Mouse (Mus musculus): ENCODE results near the gene Psors1c2.

The Psors1c2 gene

DNA sequence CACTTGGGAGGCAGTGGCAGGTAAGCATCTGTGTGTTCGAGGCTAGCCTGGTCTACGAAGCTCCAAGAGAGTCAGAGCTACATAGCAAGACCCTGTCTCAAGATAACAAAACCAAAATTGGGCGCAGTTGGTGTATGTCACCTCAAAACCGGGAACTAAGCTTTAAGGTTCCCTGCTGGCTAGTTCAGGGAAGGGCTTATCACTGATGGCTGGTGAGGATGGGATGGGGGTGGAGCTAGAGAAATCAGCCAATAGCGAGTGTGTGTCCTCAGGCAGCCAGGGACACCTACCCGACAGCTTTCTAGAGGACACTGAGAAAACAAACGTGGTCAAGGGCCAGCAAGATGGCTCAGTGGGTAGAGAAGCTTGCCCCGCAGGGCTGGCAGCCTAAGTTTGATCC, 25.2 kb downstream of the Psors1c2 start:
- DNase-seq (ENCODE audit: low spot score) = no peak

DNA sequence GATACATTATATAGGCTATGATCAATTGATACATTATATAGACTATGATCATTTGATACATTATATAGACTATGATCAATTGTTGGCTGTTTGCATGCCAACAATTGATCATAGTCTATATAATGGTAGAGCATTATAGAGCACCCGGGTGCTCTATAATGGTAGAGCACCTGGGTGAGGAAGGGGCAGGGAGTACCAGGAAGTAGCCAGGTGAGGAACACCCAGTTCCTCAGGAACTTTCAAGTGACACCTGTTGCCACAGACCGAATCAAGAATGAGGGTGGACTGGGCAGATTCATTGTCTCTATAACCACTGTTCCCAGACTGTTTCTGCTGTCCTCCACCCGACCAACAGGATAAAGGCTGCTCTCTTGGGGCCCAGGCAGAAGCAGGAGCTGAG, 34.1 kb downstream of the Psors1c2 start, which contains the start of gene 2300002M23Rik:
Gene 2300002M23Rik, plus strand, starts transcription at position 301 of the 400 bp plus-strand sequence.
- no peak for DNase-seq (ENCODE audit: low spot score)

DNA sequence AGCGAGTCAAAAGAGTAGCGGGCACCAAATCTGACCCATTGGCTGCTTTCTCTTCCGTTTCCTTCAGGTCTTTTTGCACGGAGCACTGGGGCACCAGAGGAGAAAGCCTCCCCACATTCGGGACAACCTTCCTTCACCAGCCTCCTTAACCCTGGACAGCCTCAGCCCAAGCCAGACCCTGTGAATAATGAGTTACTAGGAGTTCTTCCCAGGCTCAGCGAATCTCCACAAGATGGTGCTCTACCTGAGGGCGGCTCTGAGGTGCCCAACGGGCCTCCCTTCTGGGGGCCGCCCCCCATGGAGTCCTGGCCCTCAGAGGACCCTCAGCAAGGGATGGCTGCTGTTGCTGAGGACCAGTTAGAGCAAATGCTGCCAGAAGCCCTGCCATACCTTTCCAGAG, 34.8 kb downstream of the Psors1c2 start:
- no peak for DNase-seq (ENCODE audit: low spot score)

DNA sequence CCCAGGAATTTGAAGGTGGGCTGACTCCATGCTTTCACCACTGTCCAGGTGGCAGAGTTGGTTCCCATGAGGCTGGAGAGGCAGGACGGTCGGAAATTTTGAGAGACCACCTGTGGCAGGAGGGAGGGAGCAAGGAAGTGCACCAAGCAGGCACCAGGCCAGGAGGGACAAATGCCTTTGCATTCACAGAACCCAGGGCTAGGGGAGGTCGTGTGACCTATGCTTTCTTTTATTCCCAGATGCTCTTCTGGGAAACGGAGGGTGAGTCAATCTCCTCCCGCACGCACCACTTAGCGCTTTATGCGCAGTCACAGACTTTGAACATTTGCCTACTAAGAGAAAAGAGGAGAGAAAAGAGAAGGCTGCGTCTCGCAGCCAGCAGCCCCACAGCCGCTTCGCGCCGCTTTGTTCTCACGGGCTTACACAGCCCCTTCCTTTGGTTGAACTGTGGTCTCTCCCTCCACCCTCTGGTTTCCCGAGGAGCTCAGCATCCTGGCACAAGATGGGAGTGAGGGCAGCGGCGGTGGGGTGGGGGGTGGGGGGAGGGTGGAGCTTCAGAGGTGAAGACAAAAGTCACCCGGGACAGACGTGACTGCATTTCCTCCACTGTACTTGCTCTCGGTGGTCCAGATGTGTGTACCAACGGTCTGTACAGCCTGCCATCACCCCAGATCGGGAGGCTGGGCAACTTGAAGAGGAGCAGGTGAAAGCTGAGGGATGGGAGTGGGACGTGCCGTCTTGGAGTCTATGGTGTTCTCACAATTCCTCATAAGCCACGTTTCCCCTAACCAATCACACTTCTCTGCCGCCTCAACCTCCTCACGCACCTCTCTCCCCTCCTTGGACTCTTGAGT, 36.3 kb downstream of the Psors1c2 start:
- DNase-seq (ENCODE audit: low spot score) = no peak

DNA sequence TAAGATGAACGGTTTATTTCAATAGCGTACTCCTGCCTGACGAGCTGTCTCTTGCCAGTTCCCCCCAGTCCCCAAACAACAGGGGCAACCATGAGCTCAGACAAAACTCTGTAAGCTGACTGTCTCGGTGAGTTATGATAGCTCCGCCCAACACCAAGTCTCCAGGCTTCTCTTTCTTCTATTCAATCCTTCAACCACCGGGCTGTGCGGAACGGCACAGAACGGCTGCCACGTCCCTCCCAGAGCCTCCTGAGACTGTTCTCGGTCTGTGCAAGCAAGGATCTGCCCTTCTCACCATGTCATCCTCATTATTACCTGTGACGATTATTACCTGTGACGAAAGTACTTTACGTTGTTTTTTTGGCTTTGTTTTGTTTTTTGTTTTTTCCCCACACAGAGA, 37.8 kb downstream of the Psors1c2 start:
- DNase-seq (ENCODE audit: low spot score) = no peak

DNA sequence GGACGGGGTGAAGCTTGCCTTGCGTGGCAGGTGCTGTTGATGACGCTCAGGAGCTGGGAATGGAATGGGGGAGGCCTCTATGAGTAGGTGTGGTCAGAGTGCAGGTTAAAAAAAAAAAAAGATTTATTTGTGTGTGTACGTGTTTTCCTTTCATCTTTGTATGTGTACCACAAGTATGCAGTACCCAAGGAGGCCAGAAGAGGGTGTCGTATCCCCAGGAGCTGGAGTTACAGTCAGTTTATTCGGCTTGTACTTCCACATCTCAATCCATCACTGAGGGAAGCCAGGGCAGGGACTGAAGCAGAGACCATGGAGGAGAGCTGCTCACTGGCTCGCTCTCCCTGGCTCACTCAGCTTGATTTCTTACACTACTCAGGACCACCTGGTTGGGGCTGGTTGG, 38.5 kb downstream of the Psors1c2 start:
- no peak for DNase-seq (ENCODE audit: low spot score)

- no peak for DNase-seq (ENCODE audit: low spot score)
Observed at GRCm38 (mm10) chr17:35578211-35578610, 45.2 kb downstream of the Psors1c2 start.

DNA sequence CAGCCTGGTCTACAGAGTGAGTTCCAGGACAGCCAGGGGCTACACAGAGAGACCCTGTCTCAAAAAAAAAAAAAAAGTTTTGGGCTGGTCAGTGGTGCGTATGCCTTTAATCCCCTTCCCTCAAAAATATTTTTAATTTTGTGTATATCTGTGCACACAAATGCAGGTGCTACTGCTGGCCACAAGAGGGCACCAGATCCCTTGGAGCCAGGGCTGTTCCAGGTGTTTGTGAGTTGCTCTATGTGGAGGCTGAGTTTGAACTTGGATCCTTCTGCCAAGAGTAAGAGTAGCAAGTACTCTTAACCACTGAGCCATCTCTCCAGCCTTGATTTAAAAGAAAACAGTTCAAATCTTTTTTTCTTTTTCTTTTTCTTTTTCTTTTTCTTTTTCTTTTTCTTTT, 49.9 kb downstream of the Psors1c2 start:
- DNase-seq (ENCODE audit: low spot score) = no peak
